Mouse (Mus musculus) NIH3T3 (cell line): Measurements from ENCODE around the gene Ube2m.

Experiments used
- DNase-seq: peaks from one replicate; pipeline ENCODE4 v3.0.0-alpha.2; 2012; ENCODE audit warnings: low read depth

Ube2m gene

DNA sequence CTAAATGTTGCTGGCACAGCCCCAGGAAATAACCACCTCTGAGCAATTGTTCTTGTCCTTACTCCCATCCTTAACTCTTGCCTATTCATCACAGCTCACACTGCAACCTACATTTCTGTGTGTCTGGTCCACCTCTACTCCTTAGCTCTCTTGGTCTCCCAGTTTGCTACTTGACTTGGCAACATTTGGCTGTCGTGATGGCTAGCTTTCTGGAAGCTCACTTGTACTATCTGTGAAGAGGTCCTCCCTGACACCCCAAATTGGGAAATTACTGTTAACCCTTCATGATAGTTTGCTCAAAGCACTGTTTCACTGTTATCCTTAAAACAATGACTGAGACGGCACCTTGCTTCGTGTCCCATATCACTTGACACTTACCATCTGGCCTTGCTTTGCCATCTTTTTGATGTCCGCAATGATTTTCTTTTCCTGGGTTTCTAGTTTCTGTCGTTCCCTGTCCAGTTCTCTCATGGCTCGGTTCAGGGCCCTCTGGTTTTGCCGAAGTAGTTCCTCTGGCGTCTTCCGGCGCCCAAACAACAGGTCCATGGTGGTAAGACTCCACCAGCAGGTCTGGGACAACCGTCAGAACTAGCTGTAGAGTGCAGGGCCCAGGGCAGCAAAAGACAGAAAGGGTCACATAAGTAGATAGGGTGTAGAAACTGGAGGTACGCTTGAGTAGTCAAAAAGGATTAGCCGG lies 4.5 kb downstream of the Ube2m start:
- DNase-seq, result no peak

DNA sequence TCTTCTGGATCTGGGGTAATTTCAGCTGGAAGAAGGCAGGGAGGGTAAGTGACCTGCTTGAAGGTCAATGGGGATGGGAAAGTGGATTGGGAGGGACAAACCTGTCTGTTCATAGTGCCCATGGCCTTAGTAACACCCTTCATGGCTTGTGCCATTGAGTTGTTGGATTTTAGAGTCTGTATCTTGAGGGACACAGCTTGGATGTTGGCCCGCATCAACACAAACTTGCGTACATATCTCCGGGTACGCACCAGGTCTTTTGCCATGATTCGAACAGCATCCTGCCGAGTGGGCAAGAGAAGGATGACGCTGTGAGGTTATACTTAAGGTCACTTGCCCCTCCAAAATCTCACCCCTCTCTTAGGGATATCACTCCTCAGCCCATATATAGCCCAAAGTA lies 5.5 kb downstream of the Ube2m start:
- DNase-seq, result no peak

DNA sequence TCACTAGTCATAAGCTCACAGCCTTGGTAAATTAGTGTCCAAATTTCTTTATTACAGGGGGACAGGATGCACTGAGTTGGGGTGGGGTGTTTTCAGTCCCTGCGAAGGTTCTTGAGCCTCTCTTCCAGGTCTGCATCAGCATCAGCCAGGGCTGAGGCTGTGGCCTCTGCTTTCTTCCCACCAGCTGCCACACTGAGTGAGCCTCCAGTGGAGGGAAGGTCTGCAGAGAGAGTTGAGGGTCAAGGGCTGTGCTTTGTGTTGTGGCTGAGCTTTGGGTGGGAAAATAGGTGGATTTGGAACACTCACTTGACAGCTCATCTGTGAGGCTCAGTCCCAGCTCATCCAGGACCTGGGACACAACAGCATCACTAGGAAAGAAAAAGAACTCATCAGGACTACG lies 6.1 kb downstream of the Ube2m start:
- no peak for DNase-seq

DNA sequence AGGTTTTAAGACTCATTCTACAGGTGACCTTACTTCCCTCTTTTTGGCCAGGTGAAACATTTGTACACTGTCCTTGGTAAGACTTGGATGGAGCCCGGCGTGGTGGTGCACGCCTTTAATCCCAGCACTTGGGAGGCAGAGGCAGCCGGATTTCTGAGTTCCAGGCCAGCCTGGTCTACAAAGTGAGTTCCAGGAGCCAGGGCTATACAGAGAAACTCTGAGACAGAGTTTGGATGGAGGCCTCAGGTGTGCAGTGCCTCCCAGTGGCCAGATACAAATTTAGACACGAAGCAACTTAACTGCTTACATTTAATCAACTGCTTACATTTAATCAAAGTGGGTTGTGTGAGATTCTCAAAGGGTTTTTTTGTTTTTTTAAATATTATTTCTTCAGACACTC lies 7.0 kb downstream of the Ube2m start:
- peak; percentile 70 for DNase-seq

DNA sequence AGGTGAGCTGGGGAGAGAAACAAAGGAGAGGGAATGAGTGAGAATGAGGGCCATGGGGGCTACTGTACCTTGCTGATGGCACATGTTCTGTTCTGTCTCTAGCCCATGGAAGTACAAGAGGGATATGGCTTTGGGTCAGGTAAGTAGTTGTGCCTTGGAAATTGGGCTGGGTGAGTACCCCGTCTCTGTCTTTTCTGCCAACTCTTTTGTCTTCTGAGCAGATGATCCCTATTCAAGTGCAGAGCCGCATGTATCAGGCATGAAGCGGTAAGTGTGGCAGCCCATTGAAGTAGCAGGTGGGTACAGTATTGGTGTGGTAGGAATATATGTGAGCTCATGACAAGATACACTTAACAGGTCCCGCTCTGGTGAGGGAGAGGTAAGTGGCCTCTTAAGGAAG lies 9.1 kb downstream of the Ube2m start:
- DNase-seq, result no peak

DNA sequence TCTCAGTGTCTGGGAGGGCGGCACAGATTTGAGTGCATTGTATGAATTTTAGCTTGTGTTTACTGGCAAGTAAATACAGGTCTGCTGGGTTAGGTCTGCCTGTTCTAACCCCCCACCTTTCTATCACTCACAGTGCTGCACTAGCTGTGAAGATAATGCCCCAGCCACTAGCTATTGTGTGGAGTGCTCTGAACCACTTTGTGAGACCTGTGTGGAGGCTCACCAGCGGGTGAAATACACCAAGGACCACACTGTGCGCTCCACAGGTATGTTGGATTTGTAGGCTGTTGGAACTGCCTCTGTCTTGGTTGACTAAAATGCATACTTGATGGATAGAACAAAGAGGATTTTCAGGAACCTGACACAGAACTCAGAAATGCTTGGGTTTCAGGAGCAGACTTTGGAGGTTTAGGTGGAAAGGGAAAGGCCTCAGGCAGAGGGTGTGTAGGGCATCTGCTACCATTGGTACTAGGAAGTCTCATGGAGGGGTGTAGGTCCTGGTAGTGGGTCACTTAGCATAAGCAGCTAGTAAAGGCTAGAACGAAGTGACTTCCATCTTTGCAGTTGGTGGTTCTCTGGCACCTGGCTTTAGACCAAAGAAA lies 12.5 kb downstream of the Ube2m start:
- DNase-seq, result no peak

DNA sequence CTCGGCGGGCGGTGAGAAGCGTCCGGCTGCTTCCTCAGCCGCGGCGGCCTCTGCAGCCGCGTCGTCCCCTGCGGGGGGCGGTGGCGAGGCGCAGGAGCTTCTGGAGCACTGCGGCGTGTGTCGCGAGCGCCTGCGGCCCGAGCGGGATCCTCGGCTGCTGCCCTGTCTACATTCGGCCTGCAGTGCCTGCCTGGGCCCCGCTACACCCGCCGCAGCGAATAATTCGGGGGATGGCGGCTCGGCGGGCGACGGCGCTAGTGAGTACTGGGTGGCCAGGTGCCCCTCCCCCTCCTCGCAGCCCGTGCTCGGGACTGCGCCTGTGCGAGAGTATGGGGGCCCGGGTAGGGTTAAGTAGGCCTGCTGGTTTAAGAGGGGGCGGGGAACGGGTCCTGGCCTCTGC lies 13.3 kb downstream of the Ube2m start:
- DNase-seq, result peak; percentile 88

DNA sequence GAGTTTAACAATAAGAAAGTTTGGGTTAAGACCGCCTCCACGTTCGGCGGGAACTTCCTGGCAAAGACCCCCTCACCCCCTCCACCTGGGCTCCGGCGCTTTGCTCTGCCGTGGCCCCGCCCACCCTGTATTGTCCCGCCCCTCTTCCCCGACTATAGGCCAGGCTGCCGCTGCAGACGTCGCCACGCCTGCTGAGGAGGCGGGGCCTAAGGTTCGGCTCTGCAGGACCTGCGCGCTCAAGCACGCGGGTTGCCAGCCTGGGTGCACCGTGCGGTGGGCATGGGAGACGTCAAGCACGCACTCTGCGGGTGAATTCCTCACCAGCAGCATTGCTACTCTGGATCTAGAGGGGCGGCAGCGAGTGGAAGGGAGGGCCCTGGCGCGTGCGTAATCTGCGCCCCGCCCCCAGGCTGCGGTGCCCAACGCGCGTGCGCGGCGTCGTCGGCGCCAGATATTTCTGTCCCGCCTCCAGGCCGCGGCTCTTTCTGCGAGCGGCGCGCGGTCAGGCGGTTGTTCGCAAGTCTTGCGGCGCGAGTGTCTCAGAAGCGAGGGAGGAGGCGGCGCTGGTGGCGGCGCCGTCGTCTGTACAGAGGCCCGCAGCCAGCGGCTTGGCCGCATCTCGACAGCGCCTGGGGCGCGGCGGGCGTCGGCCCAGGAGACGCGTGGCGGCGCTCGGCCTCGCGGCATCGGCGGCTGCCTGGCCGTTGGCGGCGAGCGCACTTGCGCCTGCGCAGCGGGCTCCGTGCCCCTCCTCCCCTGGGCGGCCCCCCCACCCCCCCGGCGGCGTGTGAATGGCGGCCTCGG lies 13.9 kb downstream of the Ube2m start:
- DNase-seq, result peak; percentile 95

DNA sequence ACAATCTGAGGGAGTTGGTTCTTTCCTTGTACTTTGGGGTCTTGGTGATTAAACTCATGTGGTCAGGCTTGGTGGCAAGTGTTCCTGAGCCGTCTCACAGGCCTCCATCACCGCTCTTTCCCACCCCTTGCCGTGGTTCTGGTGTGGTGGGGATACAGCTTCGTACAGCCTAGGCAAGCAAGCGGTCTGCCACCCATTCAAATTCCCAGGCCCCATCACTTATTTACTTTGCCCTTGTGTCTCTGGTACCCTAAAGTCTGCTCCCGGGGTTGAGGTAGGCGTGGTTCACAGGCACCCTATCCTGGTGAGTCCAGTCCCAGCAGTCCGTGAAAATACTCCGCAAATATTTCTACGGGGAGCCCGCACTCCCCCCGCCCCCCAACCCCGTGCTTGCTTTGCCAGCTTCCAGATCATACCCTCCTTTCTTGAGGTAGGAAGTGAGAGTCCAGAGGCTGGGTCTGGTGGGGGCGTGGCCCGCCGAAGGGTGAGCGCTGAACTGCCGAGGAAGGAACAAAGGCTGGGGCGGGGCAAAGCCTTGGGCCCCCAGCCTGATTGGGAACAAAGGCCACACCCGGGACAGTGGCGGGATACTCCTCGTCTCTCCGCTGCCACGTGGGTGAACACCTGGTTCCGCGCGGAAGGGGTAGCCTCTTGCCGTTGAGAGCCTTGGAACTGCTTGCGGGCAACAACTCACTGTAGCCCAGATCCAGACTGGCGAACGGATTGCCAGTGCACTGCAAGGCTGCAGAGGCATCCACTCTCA lies 15.1 kb downstream of the Ube2m start:
- DNase-seq, result peak; percentile 66

DNA sequence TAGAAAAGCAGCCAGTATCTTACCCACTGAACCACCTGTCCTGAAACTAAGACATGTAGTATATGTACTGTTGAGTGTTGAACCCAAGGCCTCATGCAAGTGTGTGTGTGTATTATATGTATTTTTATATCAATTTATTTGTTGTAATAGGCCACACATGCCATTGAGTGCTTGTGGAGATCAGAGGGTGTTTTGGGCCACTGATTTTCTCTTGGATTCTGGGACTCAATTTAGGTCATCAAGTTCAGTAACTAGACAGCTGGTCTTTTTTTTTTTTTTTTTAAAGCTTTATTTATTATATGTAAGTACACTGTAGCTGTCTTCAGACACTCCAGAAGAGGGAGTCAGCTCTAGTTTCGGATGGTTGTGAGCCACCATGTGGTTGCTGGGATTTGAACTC lies 22.9 kb downstream of the Ube2m start:
- DNase-seq, result no peak

DNA sequence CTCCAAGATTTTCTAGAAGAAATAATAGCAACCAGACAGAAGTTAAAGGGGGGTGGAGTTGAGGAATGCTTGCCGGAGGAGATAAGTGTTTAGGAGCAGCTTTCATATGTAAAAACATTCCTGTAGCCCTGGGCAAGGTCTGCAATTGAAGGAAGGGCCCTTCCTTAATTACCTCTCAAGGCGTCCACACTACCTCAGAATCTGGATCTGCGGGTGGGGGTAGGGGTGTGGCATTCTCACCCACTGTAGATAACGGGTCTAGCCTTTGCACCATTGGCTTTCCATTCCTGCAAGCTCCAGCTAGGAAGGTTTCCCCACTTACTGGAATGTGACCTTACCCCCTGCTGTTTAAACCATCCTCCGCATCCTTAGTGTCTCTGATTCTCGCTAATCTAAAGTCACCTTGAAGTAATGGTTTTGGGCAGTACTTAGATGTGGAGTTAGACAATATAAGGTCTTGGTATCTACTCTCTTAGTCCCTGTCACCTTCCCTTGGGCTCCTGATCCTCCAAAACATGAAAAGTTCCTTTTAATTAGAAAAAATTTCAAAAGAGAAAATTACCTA lies 23.7 kb downstream of the Ube2m start:
- DNase-seq, result no peak

DNA sequence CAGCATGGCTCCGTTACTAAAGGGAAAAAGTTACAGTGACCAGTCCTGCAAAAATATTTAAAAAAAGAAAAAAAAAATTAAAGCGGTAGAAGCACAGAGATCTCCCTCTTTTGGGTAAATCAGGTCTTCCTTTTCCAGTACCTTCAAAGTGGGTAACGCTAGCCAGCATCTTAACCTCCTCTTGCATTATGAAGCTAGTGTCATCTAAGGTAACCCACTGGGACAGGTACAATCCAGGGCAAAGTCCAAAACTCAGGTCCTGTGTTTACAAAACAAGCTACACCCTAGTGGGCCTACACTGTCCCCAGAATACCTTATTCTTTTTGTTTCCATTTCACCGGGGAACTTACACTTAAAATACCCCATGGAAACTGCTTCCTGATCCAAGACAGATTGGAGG lies 24.4 kb downstream of the Ube2m start:
- DNase-seq, result no peak

DNA sequence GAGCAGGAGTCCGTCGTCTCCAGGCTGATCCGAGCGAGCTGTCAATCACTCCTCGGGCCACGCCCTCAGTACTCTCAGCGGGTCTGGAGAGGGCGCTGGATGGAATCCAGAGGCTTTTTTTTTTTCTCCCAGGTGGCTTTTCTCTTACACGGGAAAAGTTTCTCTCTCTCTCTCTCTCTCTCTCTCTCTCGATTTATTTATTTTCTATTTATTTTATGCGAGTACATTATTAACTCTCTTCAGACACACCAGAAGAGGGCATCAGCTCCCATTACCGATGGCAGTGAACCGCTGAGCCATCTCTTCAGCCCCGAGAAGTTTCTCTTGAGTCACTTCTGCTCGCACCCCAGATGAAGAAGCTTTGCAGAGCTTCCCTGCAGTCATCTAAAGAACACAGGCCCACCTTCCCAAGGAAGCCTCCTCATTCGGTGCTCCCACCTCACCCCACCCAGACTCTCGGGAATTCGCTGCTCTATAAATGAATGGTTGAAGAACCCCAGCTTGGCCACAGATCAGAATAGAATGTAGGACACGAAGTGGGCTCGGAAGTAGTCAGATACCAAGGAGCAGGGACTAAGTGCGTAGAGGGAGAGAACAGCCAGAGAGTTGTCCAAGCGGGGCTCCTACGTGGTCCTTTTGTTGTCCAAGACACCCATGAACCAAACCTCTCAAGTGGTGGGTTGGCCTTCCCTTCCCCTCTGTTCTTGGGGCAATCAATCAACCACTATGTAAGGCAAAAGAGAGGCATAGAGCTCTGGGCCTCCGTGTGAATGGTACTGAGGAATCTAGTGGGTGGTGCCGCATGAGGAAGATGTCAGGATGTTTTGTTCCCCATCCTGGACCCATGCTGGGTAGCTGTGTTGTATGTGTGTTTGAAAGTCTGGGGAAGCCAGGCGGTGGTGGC lies 27.8 kb downstream of the Ube2m start, which contains the start of gene Zbtb45:
Gene Zbtb45 (minus strand): TSS at position 30 of the 904 bp plus-strand sequence.
- DNase-seq, result peak; percentile 20

DNA sequence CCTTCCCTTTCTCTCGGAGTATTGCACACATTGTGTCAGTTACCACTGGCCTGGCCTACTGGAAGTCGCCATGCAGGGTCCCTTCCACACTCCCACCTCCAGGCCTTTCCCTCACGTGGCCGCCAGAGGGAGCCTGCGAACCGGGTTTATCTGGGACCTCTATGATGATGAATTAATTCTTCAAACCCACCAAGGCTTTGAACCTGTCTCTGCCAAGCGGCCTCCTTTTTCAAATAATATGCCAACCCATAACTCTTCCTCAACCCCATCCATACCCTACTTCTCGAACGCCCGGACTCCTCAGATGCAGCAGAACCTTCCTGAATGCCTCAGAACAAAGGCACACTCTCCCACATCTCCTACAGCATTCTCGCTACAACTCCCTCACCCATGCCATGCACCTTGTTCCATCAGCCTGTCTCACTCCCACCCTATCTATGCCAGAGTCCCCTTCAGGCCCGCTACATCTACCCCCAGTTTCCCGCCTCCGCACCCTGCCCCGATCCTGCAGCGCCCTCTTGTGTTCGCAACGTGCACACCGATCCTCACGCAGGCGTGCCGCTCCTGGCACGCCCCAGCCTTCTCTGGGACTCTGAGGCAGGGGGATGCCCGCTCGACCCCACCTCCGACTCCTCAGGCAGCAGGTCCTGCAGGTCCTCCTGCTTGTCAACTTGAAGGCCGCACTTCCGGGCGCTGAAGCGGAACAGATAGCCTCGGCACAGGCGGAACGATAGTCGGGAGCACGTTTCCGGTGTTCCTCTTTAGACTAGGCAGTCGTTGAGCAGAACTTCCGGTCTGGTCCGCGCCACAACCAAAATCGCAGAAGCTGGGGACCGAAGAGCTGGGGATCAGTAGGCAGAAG lies 28.7 kb downstream of the Ube2m start:
- peak; percentile 96 for DNase-seq

DNA sequence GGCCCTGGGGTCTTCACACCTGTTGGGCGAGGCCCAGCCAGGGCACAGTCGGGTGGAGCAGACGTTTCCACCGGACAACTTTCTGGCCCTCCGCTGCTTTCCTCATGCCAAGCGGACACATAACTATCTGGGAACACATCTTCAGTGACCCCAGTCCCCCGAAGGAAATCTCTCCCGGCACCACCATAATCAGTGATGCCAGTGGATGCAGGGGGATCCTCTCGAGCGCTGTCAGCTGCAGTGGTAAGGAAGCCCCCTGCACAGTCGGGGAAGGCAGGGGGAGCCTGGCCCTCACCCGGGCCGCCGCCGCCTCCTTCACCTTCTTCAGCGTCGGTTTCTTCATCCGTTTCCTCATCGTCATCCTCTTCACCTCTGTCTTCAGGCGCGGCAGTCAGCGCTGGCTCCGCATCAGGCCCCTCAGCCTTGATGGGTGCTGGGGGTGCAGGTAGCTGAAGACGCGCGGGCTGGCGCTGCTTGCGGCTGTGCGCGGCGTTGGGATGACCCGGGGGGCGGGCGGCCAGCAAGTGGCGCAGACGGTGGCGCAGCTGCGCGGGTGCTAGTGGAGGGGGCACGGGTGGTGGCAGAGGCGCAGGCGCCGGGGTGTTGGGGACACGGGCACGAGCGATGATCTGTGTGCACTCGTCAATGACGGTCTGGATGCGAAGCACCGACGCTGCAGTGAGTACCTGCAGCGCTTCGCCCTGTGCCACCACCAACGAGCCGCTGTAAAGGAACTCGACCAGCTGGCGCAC lies 30.6 kb downstream of the Ube2m start:
- DNase-seq, result no peak

DNA sequence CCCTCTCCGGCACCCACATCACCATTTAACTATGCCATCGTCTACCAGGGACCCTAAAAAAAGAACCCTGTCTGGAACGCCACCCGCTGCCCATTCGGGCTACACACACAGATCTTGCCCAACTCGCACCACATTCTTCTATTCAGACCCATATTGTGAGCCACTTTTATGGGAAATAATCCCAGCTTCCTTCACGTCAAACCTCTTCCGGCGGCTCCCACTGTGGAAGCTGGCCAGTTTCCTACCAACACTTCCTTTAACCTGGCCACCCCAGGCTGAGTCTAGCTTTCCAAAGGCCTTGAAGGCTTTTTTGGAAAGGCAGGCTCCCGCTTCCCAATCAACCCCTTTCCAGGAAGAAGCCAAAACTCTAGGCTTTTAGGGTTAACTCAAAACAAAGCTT lies 31.5 kb downstream of the Ube2m start:
- DNase-seq, result no peak

DNA sequence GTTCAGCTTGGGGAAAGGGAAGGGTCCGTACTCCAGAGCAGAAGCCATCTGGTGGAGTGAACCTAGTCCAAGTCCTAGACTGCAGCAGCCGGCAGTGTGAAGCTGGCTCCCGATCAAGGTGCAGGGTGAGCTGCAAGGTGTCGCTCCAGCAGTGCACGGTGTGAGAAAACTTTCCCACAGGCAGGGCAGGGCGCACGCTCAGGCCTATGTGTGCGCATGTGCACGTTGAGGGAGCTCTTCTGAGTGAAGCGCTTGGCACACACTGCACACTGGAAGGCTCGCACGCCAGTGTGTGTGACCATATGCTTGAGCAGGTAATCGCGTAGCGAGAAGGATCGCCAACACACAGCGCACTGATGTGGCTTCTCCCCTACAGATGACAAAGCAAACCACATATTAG lies 32.1 kb downstream of the Ube2m start:
- DNase-seq, result no peak

DNA sequence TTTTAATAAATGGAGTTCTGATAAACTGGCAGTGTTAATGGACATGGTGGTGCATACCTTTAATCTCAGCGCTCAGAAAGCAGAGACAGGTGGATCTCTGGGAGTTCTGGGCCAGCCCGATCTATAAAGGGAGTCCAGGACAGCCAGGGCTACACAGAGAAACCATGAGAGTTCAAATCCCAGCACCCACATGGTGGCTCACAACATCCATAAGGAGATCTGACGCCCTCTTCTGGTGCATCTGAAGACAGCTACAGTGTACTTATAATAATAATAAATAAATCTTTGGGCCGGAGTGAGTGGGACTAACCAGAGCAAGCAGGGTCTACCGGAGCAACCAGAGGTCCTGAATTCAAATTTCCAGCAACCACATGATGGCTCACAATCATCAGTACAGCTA lies 34.7 kb downstream of the Ube2m start:
- no peak for DNase-seq

DNA sequence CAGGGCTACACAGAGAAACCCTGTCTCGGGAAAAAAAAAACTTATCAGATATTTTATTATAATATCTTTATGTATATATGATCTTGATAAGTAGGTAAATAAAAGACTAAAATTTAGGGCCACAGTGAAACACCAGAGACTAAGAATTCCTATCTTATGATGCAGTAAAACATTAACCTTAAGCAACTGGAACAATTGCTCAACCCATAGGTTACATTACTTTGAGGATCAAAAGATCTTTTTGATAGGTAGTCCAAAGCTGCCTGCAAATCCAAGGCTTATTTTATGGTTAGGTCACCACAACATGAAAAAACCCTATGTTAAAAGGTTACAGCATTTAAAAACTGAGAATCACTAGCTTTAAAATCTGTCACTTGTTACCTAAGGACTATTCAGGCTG lies 36.5 kb downstream of the Ube2m start:
- no peak for DNase-seq
